In the genomic region with DNA sequence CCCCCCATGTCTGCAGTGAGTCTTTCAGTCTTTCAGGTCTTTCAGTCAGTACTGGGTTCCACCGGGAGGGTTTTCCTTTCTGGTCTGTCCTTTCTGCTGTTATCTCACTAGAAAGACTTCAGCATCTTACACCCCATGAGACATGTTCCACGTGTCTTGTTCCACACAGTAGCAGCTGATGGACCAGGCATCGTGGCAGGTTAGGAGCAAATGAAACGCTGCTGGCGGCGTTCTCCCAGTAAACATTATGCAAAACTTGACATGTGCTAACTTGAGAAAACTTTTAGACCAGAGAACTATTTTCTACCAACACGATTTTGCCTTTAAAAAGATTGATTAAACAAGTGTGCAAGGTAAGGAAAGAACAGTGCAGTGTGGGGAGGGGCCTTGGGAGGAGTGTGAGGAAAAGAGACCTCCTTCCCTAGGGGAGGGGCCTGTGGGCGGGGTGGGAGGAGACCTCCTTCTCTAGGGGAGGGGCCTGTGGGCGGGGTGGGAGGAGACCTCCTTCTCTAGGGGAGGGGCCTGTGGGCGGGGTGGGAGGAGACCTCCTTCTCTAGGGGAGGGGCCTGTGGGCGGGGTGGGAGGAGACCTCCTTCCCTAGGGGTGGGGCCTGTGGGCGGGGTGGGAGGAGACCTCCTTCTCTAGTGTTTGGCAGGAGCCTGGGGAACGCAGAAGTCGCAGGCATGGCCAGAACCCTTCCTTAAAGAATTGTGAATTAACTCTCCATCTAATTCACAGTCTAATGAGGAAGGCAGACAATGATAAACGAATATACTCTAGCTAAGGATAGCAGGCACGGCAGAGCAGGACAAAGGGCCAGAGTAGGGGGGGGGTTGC, we compare ENCODE assay signal across 8 mouse cellular contexts.
DNase-seq lines count a peak whose midpoint lies in the region; ATAC-seq and TF ChIP-seq lines count a peak whose summit lies in the region.

No protein-coding gene starts in this region.

- WGBS in kidney, embryonic 14.5 days: 4% methylated on average over 15 of the region's 16 CpGs

- intact Hi-C loops in gastrocnemius, adult 2 months (cut with DNase I): loop anchor here (1.0 kb wide), 1 partner anchor 84 kb away; a partner anchor contains a TSS

- ATAC-seq in kidney, embryonic 14.5 days (ENCODE audit: low FRiP score, low TSS enrichment): peak; percentile 76

- no peaks in the 10 kb centered on the region for H3K36me3 ChIP-seq in kidney, embryonic 14.5 days (ENCODE audit: control insufficient read depth, insufficient read depth, low read length)

- DNase-seq in gastrocnemius, adult 2 months: peak; percentile 65
- no peak for DNase-seq in gastrocnemius, postnatal 10 days
- peak; percentile 60 for DNase-seq in c-Kit-positive CD71-negative TER-119-negative erythroid progenitor cells, embryonic 14.5 days (ENCODE audit: low read depth)
- DNase-seq in heart, adult 9 months (ENCODE audit: low spot score in 2 of 2): peak; percentile 29 to 36
- DNase-seq in lung, postnatal 25 days (ENCODE audit: low spot score): peak; percentile 32
- DNase-seq in spleen, adult 18-20 months: peak; percentile 26 to 41
- DNase-seq in frontal cortex, postnatal 14 days (ENCODE audit: low spot score in 2 of 2): no peak

- peak overlapping the region; percentile 70 for H3K4me3 ChIP-seq in gastrocnemius, adult 2 months
- H3K4me3 ChIP-seq in kidney, embryonic 14.5 days (ENCODE audit: low read length): peak overlapping the region; percentile 41

- no peaks in the 10 kb centered on the region for H3K27me3 ChIP-seq in kidney, embryonic 14.5 days (ENCODE audit: control insufficient read depth, insufficient read depth, low read length)

- peak overlapping the region; percentile 89 for H3K4me2 ChIP-seq in kidney, embryonic 14.5 days (replicated peaks; ENCODE audit: low read depth, low read length)

- peak overlapping the region; percentile 58 for H3K9ac ChIP-seq in kidney, embryonic 14.5 days (ENCODE audit: low read depth, low read length)

- peak overlapping the region; percentile 83 for H3K27ac ChIP-seq in gastrocnemius, adult 2 months
- H3K27ac ChIP-seq in kidney, embryonic 14.5 days (ENCODE audit: low read depth, low read length): no peak overlapping the region

- no peaks in the 10 kb centered on the region for H3K9me3 ChIP-seq in kidney, embryonic 14.5 days (ENCODE audit: control insufficient read depth, low read length)

- no peak for TF ChIP-seq CTCF in gastrocnemius, adult 2 months (IDR thresholded peaks at IDR 0.05)

- peaks cover 17% of the 10 kb centered on the region for H3K4me1 ChIP-seq in kidney, embryonic 14.5 days (ENCODE audit: control insufficient read depth, insufficient read depth, low read length)

Comparison
In these comparisons a context has a peak if more than half of its experiments do, and no peak if none do; other contexts are left out.
1. DNase-seq: peak in gastrocnemius, adult 2 months (single experiment), c-Kit-positive CD71-negative TER-119-negative erythroid progenitor cells, embryonic 14.5 days (single experiment), heart, adult 9 months (2 of 2), lung, postnatal 25 days (single experiment) and spleen, adult 18-20 months (2 of 2); none in gastrocnemius, postnatal 10 days (single experiment) and frontal cortex, postnatal 14 days (0 of 2).